ENCODE assay signal across 8 mouse cellular contexts in genomic region chr14:20983832-20984231, GRCm38 (mm10). TPM values are rescaled to one million over a fixed set of nuclear protein-coding genes. Genes with fewer than 3 reads are reported as not detected.
DNase-seq lines count a peak whose midpoint lies in the region; ATAC-seq and TF ChIP-seq lines count a peak whose summit lies in the region.

No protein-coding gene starts in this region.

- H3K9me3 ChIP-seq in heart, embryonic 12.5 days (replicated peaks) = no peaks in the 10 kb centered on the region
- no peaks in the 10 kb centered on the region for H3K9me3 ChIP-seq in midbrain, embryonic 11.5 days (ENCODE audit: control insufficient read depth, low read length)
- H3K9me3 ChIP-seq in hindbrain, embryonic 12.5 days (replicated peaks) = no peaks in the 10 kb centered on the region

- no peaks in the 10 kb centered on the region for H3K27me3 ChIP-seq in heart, adult 2 months (ENCODE audit: control insufficient read depth, insufficient read depth, low read length)
- no peaks in the 10 kb centered on the region for H3K27me3 ChIP-seq in heart, embryonic 12.5 days (replicated peaks)
- no peaks in the 10 kb centered on the region for H3K27me3 ChIP-seq in midbrain, embryonic 11.5 days (ENCODE audit: control insufficient read depth, insufficient read depth, low read length)
- no peaks in the 10 kb centered on the region for H3K27me3 ChIP-seq in hindbrain, embryonic 12.5 days

- no peak overlapping the region for H3K4me2 ChIP-seq in heart, embryonic 12.5 days
- H3K4me2 ChIP-seq in midbrain, embryonic 11.5 days = no peak overlapping the region
- no peak overlapping the region for H3K4me2 ChIP-seq in hindbrain, embryonic 12.5 days (replicated peaks)

- ATAC-seq in heart, embryonic 12.5 days (ENCODE audit: insufficient number of reproducible peaks, low FRiP score) = no peak
- ATAC-seq in midbrain, embryonic 11.5 days (ENCODE audit: low FRiP score) = no peak
- no peak for ATAC-seq in hindbrain, embryonic 12.5 days (ENCODE audit: low FRiP score)

- H3K79me2 ChIP-seq in heart, adult 2 months (replicated peaks; ENCODE audit: control insufficient read depth, insufficient read depth, low read length) = peaks cover 3% of the 10 kb centered on the region

- no peak overlapping the region for H3K4me3 ChIP-seq in heart, adult 2 months
- no peak overlapping the region for H3K4me3 ChIP-seq in heart, embryonic 12.5 days
- no peak overlapping the region for H3K4me3 ChIP-seq in midbrain, embryonic 11.5 days (ENCODE audit: low read depth, low read length)
- H3K4me3 ChIP-seq in hindbrain, embryonic 12.5 days = no peak overlapping the region

- WGBS in heart, adult 2 months = 8% methylated on average over 2 of the region's 2 CpGs
- WGBS in heart, embryonic 12.5 days = 47% methylated on average over 2 of the region's 2 CpGs
- WGBS in midbrain, embryonic 11.5 days = 58% methylated on average over 2 of the region's 2 CpGs
- WGBS in hindbrain, embryonic 12.5 days = 64% methylated on average over 2 of the region's 2 CpGs

- 0 out of 2 replicates have a peak, but pooled peaks have one; percentile 51 for TF ChIP-seq EP300 in heart, adult 2 months (IDR thresholded peaks at IDR 0.05; ENCODE audit: insufficient read depth, low read depth, low read length)

- peaks cover 5% of the 10 kb centered on the region for H3K4me1 ChIP-seq in heart, adult 2 months (ENCODE audit: control insufficient read depth, insufficient read depth, low read length)
- H3K4me1 ChIP-seq in heart, embryonic 12.5 days (replicated peaks) = no peaks in the 10 kb centered on the region
- H3K4me1 ChIP-seq in midbrain, embryonic 11.5 days (ENCODE audit: control insufficient read depth, insufficient read depth, low read length) = no peaks in the 10 kb centered on the region
- no peaks in the 10 kb centered on the region for H3K4me1 ChIP-seq in hindbrain, embryonic 12.5 days

- H3K27ac ChIP-seq in heart, adult 2 months = peak overlapping the region; percentile 27; the same call in 1 of the 2 replicates
- no peak overlapping the region for H3K27ac ChIP-seq in heart, embryonic 12.5 days (ENCODE audit: poor library complexity, severe bottlenecking)
- H3K27ac ChIP-seq in midbrain, embryonic 11.5 days (ENCODE audit: low read depth, low read length) = no peak overlapping the region
- H3K27ac ChIP-seq in hindbrain, embryonic 12.5 days = no peak overlapping the region

- intact Hi-C loops in heart, adult 2 months (cut with DNase I) = no loop called here

- TF ChIP-seq POLR2A in heart, adult 2 months (IDR thresholded peaks at IDR 0.05; ENCODE audit: insufficient read depth, low read depth, low read length) = no peak

- peaks cover 24% of the 10 kb centered on the region for H3K36me3 ChIP-seq in heart, adult 2 months (ENCODE audit: control insufficient read depth, insufficient read depth, low read length)
- H3K36me3 ChIP-seq in heart, embryonic 12.5 days = peaks cover 47% of the 10 kb centered on the region
- H3K36me3 ChIP-seq in midbrain, embryonic 11.5 days (ENCODE audit: control insufficient read depth, insufficient read depth, low read length) = no peaks in the 10 kb centered on the region
- peaks cover 5% of the 10 kb centered on the region; the same call in 1 of the 2 replicates for H3K36me3 ChIP-seq in hindbrain, embryonic 12.5 days

- DNase-seq in heart, adult 2 months = peak; percentile 74 to 83
- peak; percentile 77 for DNase-seq in adrenal gland, postnatal 10 days
- DNase-seq in heart, adult 8-10 months (ENCODE audit: low spot score) = peak; percentile 81
- DNase-seq in left cerebral cortex, adult 11 months (ENCODE audit: low spot score) = peak; percentile 34
- DNase-seq in skeletal muscle tissue, adult 2 months (ENCODE audit: low read depth, low spot score) = peak; percentile 29
- DNase-seq in midbrain, embryonic 11.5 days (ENCODE audit: low spot score, missing footprints) = no peak

- no peak for TF ChIP-seq CTCF in heart, adult 2 months (IDR thresholded peaks at IDR 0.05)

- H3K9ac ChIP-seq in heart, adult 2 months (ENCODE audit: low read depth, low read length) = no peak overlapping the region
- H3K9ac ChIP-seq in heart, embryonic 12.5 days = no peak overlapping the region
- H3K9ac ChIP-seq in midbrain, embryonic 11.5 days (ENCODE audit: low read length) = no peak overlapping the region
- H3K9ac ChIP-seq in hindbrain, embryonic 12.5 days = no peak overlapping the region

RNA-seq across cellular contexts. Expression of gene Vcl, which starts 54.6 kb away (rescaled TPM):
- total RNA-seq in heart, adult 2 months (2021) = 100 to 1,000 TPM; 102 to 103 TPM
- 62.4 and 117 TPM in 2 replicates for polyA plus RNA-seq in heart, adult 2 months (2012; rRNA removed)
- polyA plus RNA-seq in heart, embryonic 12.5 days (2016; fragmentation: Nextera tagmentation; extraction: Ambion mirVana) = 108 and 115 TPM in 2 replicates
- 10 to 100 TPM; 76.6 to 82.1 TPM for total RNA-seq in adrenal gland, postnatal 10 days (2021)
- total RNA-seq in heart, adult 8-10 months (2022) = 100 to 1,000 TPM in 3 of 4 experiments, 10 to 100 TPM in 1; 91.8 to 108 (median 105) TPM
- 27.0 and 29.4 TPM in 2 replicates for polyA plus RNA-seq in midbrain, embryonic 11.5 days (2014; fragmentation: Nextera tagmentation; extraction: Ambion mirVana)
- 39.1 and 46.4 TPM in 2 replicates for polyA plus RNA-seq in hindbrain, embryonic 12.5 days (2016; fragmentation: Nextera tagmentation; extraction: Ambion mirVana)
